Mouse (Mus musculus) mouse embryonic stem cell (cell line): Measurements from ENCODE around the gene Calhm2.
"Not testable (repeated sequence)": the region's sequence is repeated elsewhere in the genome, so short reads cannot be mapped to it uniquely, and the experiment has no call there.

Source experiments
- in situ Hi-C, 2 experiments: fragments of 300-500 bp; cut with MboI; formaldehyde crosslinking; loops; 1 replicate in 1 of 2; 3 replicates in 1 of 2; pipeline ENCODE4 v1.14.3; 2019 to 2020; ENCODE audit warnings: low sequenced_read_pairs in 2 of 2, low pct_unique_long_range_greater_than_20kb in 1 of 2, mixed read lengths in 1 of 2; ENCODE audit not compliant: unreplicated experiment in 1 of 2

Calhm2 gene

GRCm38 (mm10) chr19:47161669-47162068 lies 23.6 kb upstream of the Calhm2 start:
- in situ Hi-C loops: loop anchor here (10.0 kb wide), 2 partner anchors 47 to 287 kb away; no protein-coding TSS in a partner anchor

- in situ Hi-C loops: no loop called here
These were observed 19.6 kb upstream of the Calhm2 start, which contains the start of gene Calhm3 for GRCm38 (mm10) chr19:47157664-47158063. Calhm3 (minus strand) TSS chr19:47157764.

GRCm38 (mm10) chr19:47153767-47154166 lies 15.7 kb upstream of the Calhm2 start:
- in situ Hi-C loops: no loop called here

GRCm38 (mm10) chr19:47152062-47152369 lies 13.9 kb upstream of the Calhm2 start:
- in situ Hi-C loops: no loop called here

GRCm38 (mm10) chr19:47151332-47152061 lies 13.4 kb upstream of the Calhm2 start:
- in situ Hi-C loops: no loop called here

GRCm38 (mm10) chr19:47149854-47150253 lies 11.8 kb upstream of the Calhm2 start:
- in situ Hi-C loops: no loop called here

- in situ Hi-C loops: no loop called here
These were observed 10.3 kb upstream of the Calhm2 start for GRCm38 (mm10) chr19:47148267-47148847.

GRCm38 (mm10) chr19:47144154-47144553 lies 6.1 kb upstream of the Calhm2 start, which contains the start of gene Calhm1:
Calhm1 (minus strand) TSS chr19:47144254.
- in situ Hi-C loops: no loop called here

- in situ Hi-C loops: no loop called here
These were observed 4.3 kb upstream of the Calhm2 start for GRCm38 (mm10) chr19:47142438-47142837.

GRCm38 (mm10) chr19:47139611-47140010 lies 1.5 kb upstream of the Calhm2 start:
- in situ Hi-C loops: not testable (repeated sequence)

GRCm38 (mm10) chr19:47137051-47137581 lies 978 bp downstream of the Calhm2 start:
- in situ Hi-C loops: no loop called here

- in situ Hi-C loops: no loop called here
These were observed 1.9 kb downstream of the Calhm2 start for GRCm38 (mm10) chr19:47136170-47136569.

- in situ Hi-C loops: no loop called here
These were observed 2.5 kb downstream of the Calhm2 start for GRCm38 (mm10) chr19:47135568-47135967.

- in situ Hi-C loops: no loop called here
These were observed 4.9 kb downstream of the Calhm2 start for GRCm38 (mm10) chr19:47133161-47133560.

- in situ Hi-C loops: no loop called here
These were observed 7.5 kb downstream of the Calhm2 start for GRCm38 (mm10) chr19:47130551-47131125.

- in situ Hi-C loops: loop anchor here in 1 of 2 experiments (5.0 kb wide), 1 partner anchor 38 kb away; no protein-coding TSS in a partner anchor
These were observed 9.3 kb downstream of the Calhm2 start for GRCm38 (mm10) chr19:47128835-47129234.

- in situ Hi-C loops: loop anchor here in 1 of 2 experiments (5.0 kb wide), 1 partner anchor 39 kb away; no protein-coding TSS in a partner anchor
These were observed 9.9 kb downstream of the Calhm2 start for GRCm38 (mm10) chr19:47128164-47128563.

GRCm38 (mm10) chr19:47122802-47123201 lies 15.3 kb downstream of the Calhm2 start:
- in situ Hi-C loops: no loop called here

- in situ Hi-C loops: no loop called here
These were observed 17.0 kb downstream of the Calhm2 start for GRCm38 (mm10) chr19:47121054-47121453.
